Mouse (Mus musculus) urinary bladder, postnatal 36 days (tissue): ENCODE results near the gene Mrgpra2b.
"Not testable (repeated sequence)": the region's sequence is repeated elsewhere in the genome, so short reads cannot be mapped to it uniquely, and the experiment has no call there.

Source experiments
- DNase-seq, 2 experiments: peaks; one replicate each; pipeline ENCODE4 v3.0.0; 2022; ENCODE audit warnings: low spot score in 2 of 2, mixed read lengths in 1 of 2

The Mrgpra2b gene

GRCm38 (mm10) chr7:47528762-47529161 is at the start of gene Mrgpra2b:
Gene Mrgpra2b, minus strand, starts transcription at chr7:47528862.
- no peak for DNase-seq

- DNase-seq = no peak
Measured at GRCm38 (mm10) chr7:47516379-47516778, 12.3 kb downstream of the Mrgpra2b start.

GRCm38 (mm10) chr7:47515050-47515449 is 13.6 kb downstream of the Mrgpra2b start:
- DNase-seq = no peak

GRCm38 (mm10) chr7:47502953-47503352 is 25.7 kb downstream of the Mrgpra2b start:
- no peak for DNase-seq

- not testable (repeated sequence) for DNase-seq
Measured at GRCm38 (mm10) chr7:47491266-47491665, 37.4 kb downstream of the Mrgpra2b start.

GRCm38 (mm10) chr7:47489438-47489837 is 39.2 kb downstream of the Mrgpra2b start:
- not testable (repeated sequence) for DNase-seq

- DNase-seq = not testable (repeated sequence)
Measured at GRCm38 (mm10) chr7:47483181-47483580, 45.5 kb downstream of the Mrgpra2b start.

- not testable (repeated sequence) for DNase-seq
Measured at GRCm38 (mm10) chr7:47473904-47474303, 54.8 kb downstream of the Mrgpra2b start.

GRCm38 (mm10) chr7:47465278-47465981 is 63.2 kb downstream of the Mrgpra2b start:
- not testable (repeated sequence) for DNase-seq

- DNase-seq = not testable (repeated sequence)
Measured at GRCm38 (mm10) chr7:47452015-47452414, 76.6 kb downstream of the Mrgpra2b start, which contains the start of gene Mrgpra2a. Gene Mrgpra2a, minus strand, starts transcription at chr7:47452139.

GRCm38 (mm10) chr7:47445729-47446128 is 82.9 kb downstream of the Mrgpra2b start:
- DNase-seq = not testable (repeated sequence)

GRCm38 (mm10) chr7:47436463-47436862 is 92.2 kb downstream of the Mrgpra2b start:
- DNase-seq = not testable (repeated sequence)

GRCm38 (mm10) chr7:47427815-47428508 is 100.7 kb downstream of the Mrgpra2b start:
- not testable (repeated sequence) for DNase-seq
